Mouse (Mus musculus): ENCODE measurements around the gene AC124108.1. TPM values are rescaled to one million over a fixed set of nuclear protein-coding genes. Genes with fewer than 3 reads are reported as not detected.

AC124108.1 gene
- polyA plus RNA-seq, 2 experiments = 0.14 to 0.80 TPM

DNA sequence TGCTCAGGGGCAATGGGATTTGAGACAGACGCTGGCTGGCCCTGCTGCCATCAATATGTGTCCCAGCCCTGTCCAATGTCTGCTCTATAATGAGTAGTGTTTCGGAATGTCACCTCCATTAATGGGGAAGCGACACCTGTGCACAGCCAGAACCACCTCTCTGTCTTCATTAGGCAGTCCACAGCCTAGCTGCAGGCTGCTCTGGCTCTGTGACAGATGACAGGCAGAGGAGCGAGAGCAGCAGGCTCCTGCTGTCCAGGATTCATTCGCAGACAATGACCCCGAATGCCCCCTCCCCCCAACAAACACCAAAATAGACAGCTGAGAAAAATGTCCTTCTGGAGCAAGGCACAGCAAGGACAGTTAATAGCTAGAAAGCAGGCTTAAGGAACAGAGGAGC is 21.8 kb downstream of the AC124108.1 start:
- Histone ChIP-seq H3K27ac (replicated peaks; ENCODE audit: low read depth, low read length) (no peak overlapping the region), H3K4me1 (ENCODE audit: control insufficient read depth, insufficient read depth, low read length) (peaks cover 12% of the 10 kb centered on the region), H3K27me3 (ENCODE audit: control insufficient read depth, insufficient read depth, low read length) (no peaks in the 10 kb centered on the region), H3K4me3 (replicated peaks; ENCODE audit: low read length) (no peak overlapping the region), H3K36me3 (ENCODE audit: control insufficient read depth, insufficient read depth, low read length) (no peaks in the 10 kb centered on the region), H3K4me2 (replicated peaks; ENCODE audit: low read depth, low read length, severe bottlenecking) (no peak overlapping the region), H3K9me3 (ENCODE audit: control insufficient read depth, low read length) (no peaks in the 10 kb centered on the region), H3K9ac (ENCODE audit: low read depth, low read length, severe bottlenecking) (no peak overlapping the region)
- no peak for ATAC-seq (ENCODE audit: low FRiP score, low read depth)
- no peak for DNase-seq (ENCODE audit: low spot score)
- no peak for TF ChIP-seq POLR2A (IDR thresholded peaks at IDR 0.05; ENCODE audit: borderline replicate concordance, extremely low read depth, insufficient read depth, insufficient read length)
- 31% methylated on average over 6 of the region's 6 CpGs for WGBS

DNA sequence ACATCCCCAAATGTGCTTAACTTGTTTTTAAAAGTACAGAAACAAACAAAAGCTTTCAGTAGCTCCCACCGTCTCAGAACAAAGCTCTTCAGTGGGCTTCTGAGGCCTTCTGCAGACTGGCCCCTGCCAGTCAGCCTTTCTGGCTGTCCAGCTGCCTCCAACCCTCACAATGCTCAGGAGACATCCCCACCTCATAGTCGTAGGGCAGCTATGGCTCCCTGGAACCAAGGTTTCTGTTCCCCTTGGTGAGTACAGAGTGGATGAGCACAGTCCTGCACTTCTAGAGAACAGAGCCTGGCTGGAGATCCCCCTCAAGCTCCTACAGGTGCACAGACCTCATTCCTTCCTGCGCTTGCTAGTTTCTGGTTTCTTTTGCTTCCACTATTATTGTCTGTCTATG is 25.0 kb downstream of the AC124108.1 start:
- Histone ChIP-seq H3K4me2 (replicated peaks; ENCODE audit: low read depth, low read length, severe bottlenecking) (no peak overlapping the region), H3K36me3 (ENCODE audit: control insufficient read depth, insufficient read depth, low read length) (no peaks in the 10 kb centered on the region), H3K4me1 (ENCODE audit: control insufficient read depth, insufficient read depth, low read length) (no peaks in the 10 kb centered on the region), H3K27me3 (ENCODE audit: control insufficient read depth, insufficient read depth, low read length) (no peaks in the 10 kb centered on the region), H3K27ac (replicated peaks; ENCODE audit: low read depth, low read length) (no peak overlapping the region), H3K9ac (ENCODE audit: low read depth, low read length, severe bottlenecking) (no peak overlapping the region), H3K4me3 (replicated peaks; ENCODE audit: low read length) (no peak overlapping the region), H3K9me3 (ENCODE audit: control insufficient read depth, low read length) (no peaks in the 10 kb centered on the region)
- no peak for DNase-seq (ENCODE audit: low spot score)
- ATAC-seq (ENCODE audit: low FRiP score, low read depth) = no peak
- WGBS = 55% methylated on average over 3 of the region's 3 CpGs
- no peak for TF ChIP-seq POLR2A (IDR thresholded peaks at IDR 0.05; ENCODE audit: borderline replicate concordance, extremely low read depth, insufficient read depth, insufficient read length)

DNA sequence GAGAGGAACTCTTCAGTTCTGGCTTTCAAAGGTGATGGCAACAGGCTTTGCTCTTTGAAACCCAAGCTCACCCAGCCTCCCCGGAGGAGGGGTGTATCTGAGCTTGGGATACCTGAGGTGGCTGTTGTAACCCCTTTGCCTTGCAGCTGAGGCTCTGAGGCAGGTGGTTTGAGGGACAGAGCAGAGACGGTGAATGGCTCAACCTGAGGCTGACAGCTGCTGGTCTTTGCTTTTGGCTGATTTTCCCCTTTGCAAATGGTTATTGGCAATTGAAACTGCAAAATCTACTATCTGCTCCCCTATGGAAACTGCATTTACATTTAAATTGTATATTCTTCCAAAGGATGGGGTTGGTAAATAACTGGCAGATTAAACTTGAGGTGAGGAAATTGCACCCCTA is 30.4 kb downstream of the AC124108.1 start:
- DNase-seq (ENCODE audit: low spot score) = no peak
- ATAC-seq (ENCODE audit: low FRiP score, low read depth) = no peak
- H3K27ac ChIP-seq (replicated peaks; ENCODE audit: low read depth, low read length) = no peak overlapping the region
- WGBS = 37% methylated on average over 2 of the region's 2 CpGs
- no peaks in the 10 kb centered on the region for H3K4me1 ChIP-seq (ENCODE audit: control insufficient read depth, insufficient read depth, low read length)
- no peaks in the 10 kb centered on the region for H3K27me3 ChIP-seq (ENCODE audit: control insufficient read depth, insufficient read depth, low read length)
- no peak overlapping the region for H3K4me3 ChIP-seq (replicated peaks; ENCODE audit: low read length)
- no peak overlapping the region for H3K9ac ChIP-seq (ENCODE audit: low read depth, low read length, severe bottlenecking)
- H3K36me3 ChIP-seq (ENCODE audit: control insufficient read depth, insufficient read depth, low read length) = no peaks in the 10 kb centered on the region
- H3K4me2 ChIP-seq (replicated peaks; ENCODE audit: low read depth, low read length, severe bottlenecking) = no peak overlapping the region
- TF ChIP-seq POLR2A (IDR thresholded peaks at IDR 0.05; ENCODE audit: borderline replicate concordance, extremely low read depth, insufficient read depth, insufficient read length) = no peak
- no peaks in the 10 kb centered on the region for H3K9me3 ChIP-seq (ENCODE audit: control insufficient read depth, low read length)

DNA sequence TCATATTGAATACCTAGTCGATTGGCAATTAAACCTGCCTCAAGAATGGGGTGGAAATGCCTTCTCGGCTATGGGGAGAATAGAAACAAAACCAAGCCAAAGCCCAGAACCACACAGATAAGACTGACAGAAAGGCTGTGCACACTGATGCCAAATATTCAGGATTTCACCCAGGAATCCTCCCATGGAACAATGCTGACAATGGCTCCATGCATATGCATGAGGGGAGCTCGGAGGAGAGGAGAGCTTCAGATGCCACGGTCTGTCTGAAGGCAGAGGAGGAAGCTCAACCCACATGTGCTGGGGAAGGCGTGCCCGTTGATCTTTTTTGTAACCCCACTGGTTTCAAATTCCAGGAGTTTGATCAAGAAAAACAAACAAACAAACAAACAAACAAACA is 30.9 kb downstream of the AC124108.1 start:
- no peak overlapping the region for H3K4me2 ChIP-seq (replicated peaks; ENCODE audit: low read depth, low read length, severe bottlenecking)
- WGBS = 46% methylated on average over 6 of the region's 6 CpGs
- no peaks in the 10 kb centered on the region for H3K36me3 ChIP-seq (ENCODE audit: control insufficient read depth, insufficient read depth, low read length)
- H3K27ac ChIP-seq (replicated peaks; ENCODE audit: low read depth, low read length) = no peak overlapping the region
- TF ChIP-seq POLR2A (IDR thresholded peaks at IDR 0.05; ENCODE audit: borderline replicate concordance, extremely low read depth, insufficient read depth, insufficient read length) = no peak
- no peaks in the 10 kb centered on the region for H3K9me3 ChIP-seq (ENCODE audit: control insufficient read depth, low read length)
- no peak overlapping the region for H3K9ac ChIP-seq (ENCODE audit: low read depth, low read length, severe bottlenecking)
- no peaks in the 10 kb centered on the region for H3K4me1 ChIP-seq (ENCODE audit: control insufficient read depth, insufficient read depth, low read length)
- no peak overlapping the region for H3K4me3 ChIP-seq (replicated peaks; ENCODE audit: low read length)
- no peak for ATAC-seq (ENCODE audit: low FRiP score, low read depth)
- no peak for DNase-seq (ENCODE audit: low spot score)
- H3K27me3 ChIP-seq (ENCODE audit: control insufficient read depth, insufficient read depth, low read length) = no peaks in the 10 kb centered on the region

DNA sequence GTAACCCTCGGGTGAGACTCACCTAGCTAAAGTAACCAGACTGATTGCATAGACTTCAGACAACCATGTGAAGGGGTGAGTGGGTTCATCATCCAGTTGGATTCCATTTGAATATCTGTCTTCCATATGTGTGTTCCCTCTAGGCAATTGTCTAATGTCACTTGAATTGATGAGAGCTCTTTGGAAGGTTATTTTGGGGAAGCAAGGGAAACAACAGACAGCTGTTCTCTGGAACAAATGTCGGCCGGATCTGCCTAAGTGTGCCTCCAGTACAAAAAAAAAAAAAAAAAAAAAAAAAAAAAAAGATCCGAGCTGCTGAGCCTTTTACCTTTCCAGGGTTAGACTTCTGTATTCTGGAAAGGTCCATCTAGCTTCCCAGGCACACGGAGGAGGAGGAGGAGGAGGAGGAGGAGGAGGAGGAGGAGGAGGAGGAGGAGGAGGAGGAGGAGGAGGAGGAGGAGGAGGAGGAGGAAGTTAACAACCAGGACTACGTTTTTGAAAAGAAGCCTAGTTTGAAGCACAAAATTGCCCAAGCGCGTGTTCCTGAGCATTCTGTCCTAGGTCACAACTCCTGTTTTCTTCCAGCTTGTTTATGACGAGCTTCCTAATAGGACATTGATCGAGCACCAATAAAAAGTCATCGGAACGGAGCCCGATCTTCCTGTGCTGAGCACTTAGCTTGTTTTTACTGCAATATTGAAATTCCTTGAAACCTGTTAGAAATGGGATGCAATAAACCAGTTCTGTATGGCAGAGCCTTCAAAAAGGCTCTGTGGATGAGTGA is 35.2 kb downstream of the AC124108.1 start:
- H3K36me3 ChIP-seq (ENCODE audit: control insufficient read depth, insufficient read depth, low read length) = no peaks in the 10 kb centered on the region
- H3K4me3 ChIP-seq (replicated peaks; ENCODE audit: low read length) = no peak overlapping the region
- H3K27me3 ChIP-seq (ENCODE audit: control insufficient read depth, insufficient read depth, low read length) = no peaks in the 10 kb centered on the region
- ATAC-seq (ENCODE audit: low FRiP score, low read depth) (no peak), DNase-seq (ENCODE audit: low spot score) (no peak)
- H3K9ac ChIP-seq (ENCODE audit: low read depth, low read length, severe bottlenecking) = no peak overlapping the region
- WGBS = 71% methylated on average over 13 of the region's 13 CpGs
- H3K27ac ChIP-seq (replicated peaks; ENCODE audit: low read depth, low read length) = no peak overlapping the region
- H3K9me3 ChIP-seq (ENCODE audit: control insufficient read depth, low read length) = no peaks in the 10 kb centered on the region
- TF ChIP-seq POLR2A (IDR thresholded peaks at IDR 0.05; ENCODE audit: borderline replicate concordance, extremely low read depth, insufficient read depth, insufficient read length) = no peak
- H3K4me2 ChIP-seq (replicated peaks; ENCODE audit: low read depth, low read length, severe bottlenecking) = no peak overlapping the region
- H3K4me1 ChIP-seq (ENCODE audit: control insufficient read depth, insufficient read depth, low read length) = no peaks in the 10 kb centered on the region

All from limb, embryonic 14.5 days (tissue).